Mouse (Mus musculus): ENCODE results near the gene Eipr1.

GRCm38 (mm10) chr12:28823518-28823917 lies 71.9 kb downstream of the Eipr1 start:
- TF ChIP-seq POLR2A (IDR thresholded peaks at IDR 0.05; ENCODE audit: low read depth, low read length) = no peak
- TF ChIP-seq CTCF (conservative IDR thresholded peaks at IDR 0.05; ENCODE audit: insufficient read depth, insufficient read length, low read depth, low read length) = no peak
